Comparison of ENCODE assay signal across 9 mouse cellular contexts in genomic region chr3:95216655-95217254, GRCm38 (mm10). TPM values are rescaled to one million over a fixed set of nuclear protein-coding genes. Genes with fewer than 3 reads are reported as not detected.
DNase-seq lines count a peak whose midpoint lies in the region; ATAC-seq and TF ChIP-seq lines count a peak whose summit lies in the region.
"Had no signal": no experiment of that assay in that cellular context is flagged by ENCODE, and none has a peak within 500 bp of the region (broad histone marks: within the 10 kb centered on the region; RNA-seq: fewer than 3 reads in every experiment).

No protein-coding gene starts in this region.

- peak overlapping the region; percentile 87 for H3K9ac ChIP-seq in heart, postnatal 0 days (replicated peaks; ENCODE audit: low read depth, low read length)
- peak overlapping the region; percentile 89 for H3K9ac ChIP-seq in hindbrain, embryonic 16.5 days (ENCODE audit: low read depth, low read length)
- peak overlapping the region; percentile 78; the same call in 1 of the 2 replicates for H3K9ac ChIP-seq in midbrain, embryonic 14.5 days (replicated peaks; ENCODE audit: low read length)

- H3K27ac ChIP-seq in heart, postnatal 0 days (ENCODE audit: low read depth), result peak overlapping the region; percentile 98
- H3K27ac ChIP-seq in brown adipose tissue, adult 24 weeks (replicated peaks; ENCODE audit: low read depth, low read length), result 0 out of 2 replicates have a peak overlapping the region, but pooled peaks have one; percentile 10
- H3K27ac ChIP-seq in hindbrain, embryonic 16.5 days (ENCODE audit: low read depth, low read length), result peak overlapping the region; percentile 98
- H3K27ac ChIP-seq in midbrain, embryonic 14.5 days (replicated peaks; ENCODE audit: low read depth, low read length), result peak overlapping the region; percentile 96

- ATAC-seq in heart, postnatal 0 days (ENCODE audit: insufficient read depth, low read depth), result peak; percentile 45
- ATAC-seq in hindbrain, embryonic 16.5 days, result no peak
- no peak for ATAC-seq in midbrain, embryonic 14.5 days (ENCODE audit: low FRiP score, low TSS enrichment)

- peaks cover 34% of the 10 kb centered on the region for H3K36me3 ChIP-seq in heart, postnatal 0 days (replicated peaks; ENCODE audit: control insufficient read depth, insufficient read depth, low read length)
- H3K36me3 ChIP-seq in hindbrain, embryonic 16.5 days (ENCODE audit: control insufficient read depth, insufficient read depth, low read length), result peaks cover 25% of the 10 kb centered on the region
- H3K36me3 ChIP-seq in midbrain, embryonic 14.5 days (ENCODE audit: control insufficient read depth, insufficient read depth, low read length), result peaks cover 43% of the 10 kb centered on the region

- H3K27me3 ChIP-seq in heart, postnatal 0 days (ENCODE audit: control insufficient read depth, insufficient read depth, low read length), result no peaks in the 10 kb centered on the region
- no peaks in the 10 kb centered on the region for H3K27me3 ChIP-seq in hindbrain, embryonic 16.5 days (replicated peaks; ENCODE audit: control insufficient read depth, insufficient read depth, low read length)
- no peaks in the 10 kb centered on the region for H3K27me3 ChIP-seq in midbrain, embryonic 14.5 days (ENCODE audit: control insufficient read depth, insufficient read depth, low read length)

- TF ChIP-seq EP300 in heart, postnatal 0 days (IDR thresholded peaks at IDR 0.05; ENCODE audit: low read depth), result no peak

- 15% methylated on average over 4 of the region's 4 CpGs for WGBS in heart, postnatal 0 days
- WGBS in hindbrain, embryonic 16.5 days, result 17% methylated on average over 4 of the region's 4 CpGs
- WGBS in midbrain, embryonic 14.5 days, result 25% methylated on average over 4 of the region's 4 CpGs

- no peak for DNase-seq in heart, postnatal 0 days (ENCODE audit: low spot score)
- no peak for DNase-seq in heart, adult 18-20 months
- no peak for DNase-seq in midbrain, embryonic 14.5 days
- DNase-seq in testis, postnatal 10 days (ENCODE audit: low spot score), result no peak
- DNase-seq in cerebellum, adult 11 months, result no peak
- DNase-seq in cerebellum, postnatal 25 days, result no peak

- peak overlapping the region; percentile 63 for H3K4me2 ChIP-seq in heart, postnatal 0 days (ENCODE audit: low read depth, low read length)
- H3K4me2 ChIP-seq in hindbrain, embryonic 16.5 days (ENCODE audit: low read length), result peak overlapping the region; percentile 72
- H3K4me2 ChIP-seq in midbrain, embryonic 14.5 days (ENCODE audit: low read length), result peak overlapping the region; percentile 65

- TF ChIP-seq CTCF in heart, postnatal 0 days (IDR thresholded peaks at IDR 0.05; ENCODE audit: low read depth), result no peak

- no peaks in the 10 kb centered on the region for H3K9me3 ChIP-seq in heart, postnatal 0 days (replicated peaks; ENCODE audit: control insufficient read depth, low read length)
- H3K9me3 ChIP-seq in hindbrain, embryonic 16.5 days (ENCODE audit: control insufficient read depth, low read length), result no peaks in the 10 kb centered on the region
- no peaks in the 10 kb centered on the region for H3K9me3 ChIP-seq in midbrain, embryonic 14.5 days (ENCODE audit: control insufficient read depth, low read length)

- H3K4me1 ChIP-seq in heart, postnatal 0 days (ENCODE audit: control insufficient read depth, insufficient read depth), result peaks cover 11% of the 10 kb centered on the region; the same call in 1 of the 2 replicates
- no peaks in the 10 kb centered on the region for H3K4me1 ChIP-seq in brown adipose tissue, adult 24 weeks (ENCODE audit: control insufficient read depth, insufficient read depth, insufficient read length, low read length)
- H3K4me1 ChIP-seq in hindbrain, embryonic 16.5 days (ENCODE audit: control insufficient read depth, insufficient read depth, low read depth, low read length), result peaks cover 10% of the 10 kb centered on the region
- peaks cover 13% of the 10 kb centered on the region; the same call in 1 of the 2 replicates for H3K4me1 ChIP-seq in midbrain, embryonic 14.5 days (ENCODE audit: control insufficient read depth, insufficient read depth, low read length)

- H3K4me3 ChIP-seq in heart, postnatal 0 days (ENCODE audit: low read depth, low read length), result peak overlapping the region; percentile 84
- peak overlapping the region; percentile 55 for H3K4me3 ChIP-seq in brown adipose tissue, adult 24 weeks (ENCODE audit: insufficient read depth, low read depth, low read length)
- peak overlapping the region; percentile 77 for H3K4me3 ChIP-seq in hindbrain, embryonic 16.5 days (ENCODE audit: low read length)
- peak overlapping the region; percentile 73 for H3K4me3 ChIP-seq in midbrain, embryonic 14.5 days (replicated peaks; ENCODE audit: low read depth, low read length)

RNA-seq across cellular contexts. Expression of gene Gabpb2, which starts 1.0 kb away (rescaled TPM):
- 6.6 and 7.2 TPM in 2 replicates for total RNA-seq in heart, postnatal 0 days (2014; rRNA removed; ENCODE audit: low replicate concordance)
- 3.1 TPM in 2 replicates for polyA plus RNA-seq in heart, postnatal 0 days (2015; fragmentation: Nextera tagmentation; extraction: Ambion mirVana)
- total RNA-seq in heart, adult 18-20 months (2021), result 10 to 100 TPM; 11.2 to 13.9 TPM
- polyA plus RNA-seq in brown adipose tissue, adult 24 weeks (2012; ENCODE audit: insufficient read depth, insufficient read length, missing spikeins), result 11.3 and 12.2 TPM in 2 replicates
- 2.4 and 3.0 TPM in 2 replicates for polyA plus RNA-seq in hindbrain, embryonic 16.5 days (2015; fragmentation: Nextera tagmentation; extraction: Ambion mirVana)
- 3.7 and 4.2 TPM in 2 replicates for polyA plus RNA-seq in midbrain, embryonic 14.5 days (2014; fragmentation: Nextera tagmentation; extraction: Ambion mirVana)

RNA-seq across cellular contexts. Expression of gene Cdc42se1, which starts 11.8 kb away (rescaled TPM):
- 75.5 and 78.2 TPM in 2 replicates for total RNA-seq in heart, postnatal 0 days (2014; rRNA removed; ENCODE audit: low replicate concordance)
- 33.6 TPM in 2 replicates for polyA plus RNA-seq in heart, postnatal 0 days (2015; fragmentation: Nextera tagmentation; extraction: Ambion mirVana)
- total RNA-seq in heart, adult 18-20 months (2021), result 10 to 100 TPM; 19.3 to 21.8 TPM
- polyA plus RNA-seq in brown adipose tissue, adult 24 weeks (2012; ENCODE audit: insufficient read depth, insufficient read length, missing spikeins), result 23.3 and 29.2 TPM in 2 replicates
- 59.1 and 61.0 TPM in 2 replicates for polyA plus RNA-seq in hindbrain, embryonic 16.5 days (2015; fragmentation: Nextera tagmentation; extraction: Ambion mirVana)
- polyA plus RNA-seq in midbrain, embryonic 14.5 days (2014; fragmentation: Nextera tagmentation; extraction: Ambion mirVana), result 58.3 and 64.5 TPM in 2 replicates

RNA-seq across cellular contexts. Expression of gene Mllt11, which starts 15.2 kb away (rescaled TPM):
- 4.3 and 6.1 TPM in 2 replicates for total RNA-seq in heart, postnatal 0 days (2014; rRNA removed; ENCODE audit: low replicate concordance)
- polyA plus RNA-seq in heart, postnatal 0 days (2015; fragmentation: Nextera tagmentation; extraction: Ambion mirVana), result 8.9 and 9.0 TPM in 2 replicates
- 1 to 10 TPM; 6.8 to 8.6 TPM for total RNA-seq in heart, adult 18-20 months (2021)
- 3.5 and 7.0 TPM in 2 replicates for polyA plus RNA-seq in brown adipose tissue, adult 24 weeks (2012; ENCODE audit: insufficient read depth, insufficient read length, missing spikeins)
- polyA plus RNA-seq in hindbrain, embryonic 16.5 days (2015; fragmentation: Nextera tagmentation; extraction: Ambion mirVana), result 282 and 327 TPM in 2 replicates
- 545 and 586 TPM in 2 replicates for polyA plus RNA-seq in midbrain, embryonic 14.5 days (2014; fragmentation: Nextera tagmentation; extraction: Ambion mirVana)

RNA-seq across cellular contexts. Expression of gene Gm128, which starts 24.6 kb away (rescaled TPM):
- 1.1 TPM in 1 of 2 replicates, not detected in the other for total RNA-seq in heart, postnatal 0 days (2014; rRNA removed; ENCODE audit: low replicate concordance)
- polyA plus RNA-seq in heart, postnatal 0 days (2015; fragmentation: Nextera tagmentation; extraction: Ambion mirVana), result 0.07 TPM in 1 of 2 replicates, not detected in the other
- total RNA-seq in heart, adult 18-20 months (2021), result not detected
- not detected in 2 replicates for polyA plus RNA-seq in brown adipose tissue, adult 24 weeks (2012; ENCODE audit: insufficient read depth, insufficient read length, missing spikeins)
- 0.29 and 0.30 TPM in 2 replicates for polyA plus RNA-seq in hindbrain, embryonic 16.5 days (2015; fragmentation: Nextera tagmentation; extraction: Ambion mirVana)
- polyA plus RNA-seq in midbrain, embryonic 14.5 days (2014; fragmentation: Nextera tagmentation; extraction: Ambion mirVana), result 0.11 and 0.15 TPM in 2 replicates

RNA-seq across cellular contexts. Expression of gene Bnipl, which starts 34.2 kb away (rescaled TPM):
- 3.9 TPM in 1 of 2 replicates, not detected in the other for total RNA-seq in heart, postnatal 0 days (2014; rRNA removed; ENCODE audit: low replicate concordance)
- not detected in 2 replicates for polyA plus RNA-seq in heart, postnatal 0 days (2015; fragmentation: Nextera tagmentation; extraction: Ambion mirVana)
- total RNA-seq in heart, adult 18-20 months (2021), result not detected
- polyA plus RNA-seq in brown adipose tissue, adult 24 weeks (2012; ENCODE audit: insufficient read depth, insufficient read length, missing spikeins), result not detected in 2 replicates
- 0.20 TPM in 1 of 2 replicates, not detected in the other for polyA plus RNA-seq in hindbrain, embryonic 16.5 days (2015; fragmentation: Nextera tagmentation; extraction: Ambion mirVana)
- not detected in 2 replicates for polyA plus RNA-seq in midbrain, embryonic 14.5 days (2014; fragmentation: Nextera tagmentation; extraction: Ambion mirVana)
- total RNA-seq: hematopoietic stem cell, adult 5-6 weeks had no signal

Comparison
In these comparisons a context has a peak if more than half of its experiments do, and no peak if none do; other contexts are left out.
1. H3K27ac ChIP-seq: peak in every context shown above with its lines; median percentile 98 in heart, postnatal 0 days; 98 in hindbrain, embryonic 16.5 days; 96 in midbrain, embryonic 14.5 days; 10 in brown adipose tissue, adult 24 weeks.
2. RNA of gene Mllt11, which starts 15.2 kb away (polyA plus RNA-seq): 545 to 586 TPM in midbrain, embryonic 14.5 days and 282 to 327 TPM in hindbrain, embryonic 16.5 days; 8.9 to 9.0 TPM in heart, postnatal 0 days and 3.5 to 7.0 TPM in brown adipose tissue, adult 24 weeks; every median in the first group is over 10 times any median in the second.
3. Peak in every context shown above with its lines, with median percentiles within 50 percentile points of each other: H3K4me2 ChIP-seq, H3K4me3 ChIP-seq and H3K9ac ChIP-seq.